Mouse (Mus musculus): ENCODE data around the gene Dpf1.

GRCm38 (mm10) chr7:29292458-29293098 lies 11.2 kb upstream of the Dpf1 start:
- TF ChIP-seq CTCF (IDR thresholded peaks at IDR 0.05; ENCODE audit: low read depth) (no peak), EP300 (IDR thresholded peaks at IDR 0.05; ENCODE audit: low read depth) (no peak)

Data from heart, postnatal 0 days (tissue).